Mouse (Mus musculus): ENCODE measurements at regions not wholly inside any gene's neighbourhood (a gene's known extent, or its start where the extent isn't known, plus 50 kb on each side); places are given as distances from the start of the nearest gene placed in this dataset.
"Not testable (repeated sequence)": the region's sequence is repeated elsewhere in the genome, so short reads cannot be mapped to it uniquely, and the experiment has no call there.

- WGBS (ENCODE audit: insufficient replicate concordance): 58% methylated on average over 4 of the region's 4 CpGs
- no peaks in the 10 kb centered on the region for H3K27me3 ChIP-seq
- no peak overlapping the region for H3K9ac ChIP-seq
- H3K4me1 ChIP-seq (replicated peaks): no peaks in the 10 kb centered on the region
- H3K4me3 ChIP-seq (replicated peaks): no peak overlapping the region
- H3K4me2 ChIP-seq: no peak overlapping the region
- H3K27ac ChIP-seq: no peak overlapping the region
- no peaks in the 10 kb centered on the region for H3K36me3 ChIP-seq
- no peak for ATAC-seq (ENCODE audit: low read depth)
- DNase-seq: no peak
- no peaks in the 10 kb centered on the region for H3K9me3 ChIP-seq (replicated peaks)
These were observed 158.3 kb upstream of the Ptprz1 start for GRCm38 (mm10) chr6:22716864-22717557.

GRCm38 (mm10) chr6:22716144-22716856 lies 159.0 kb upstream of the Ptprz1 start:
- H3K4me1 ChIP-seq (replicated peaks): no peaks in the 10 kb centered on the region
- no peak overlapping the region for H3K4me2 ChIP-seq
- ATAC-seq (ENCODE audit: low read depth): no peak
- DNase-seq: no peak
- H3K27ac ChIP-seq: no peak overlapping the region
- no peaks in the 10 kb centered on the region for H3K36me3 ChIP-seq
- no peak overlapping the region for H3K9ac ChIP-seq
- H3K4me3 ChIP-seq (replicated peaks): no peak overlapping the region
- 50% methylated on average over 7 of the region's 7 CpGs for WGBS (ENCODE audit: insufficient replicate concordance)
- no peaks in the 10 kb centered on the region for H3K27me3 ChIP-seq
- H3K9me3 ChIP-seq (replicated peaks): no peaks in the 10 kb centered on the region

GRCm38 (mm10) chr6:22698187-22698586 lies 177.1 kb upstream of the Ptprz1 start:
- Histone ChIP-seq H3K4me1 (replicated peaks) (no peaks in the 10 kb centered on the region), H3K9me3 (replicated peaks) (no peaks in the 10 kb centered on the region), H3K4me3 (replicated peaks) (no peak overlapping the region), H3K27ac (no peak overlapping the region), H3K36me3 (no peaks in the 10 kb centered on the region), H3K4me2 (no peak overlapping the region), H3K9ac (no peak overlapping the region), H3K27me3 (no peaks in the 10 kb centered on the region)
- DNase-seq (no peak), ATAC-seq (ENCODE audit: low read depth) (no peak)

GRCm38 (mm10) chr6:22688678-22689126 lies 186.6 kb upstream of the Ptprz1 start:
- Histone ChIP-seq H3K4me1 (replicated peaks) (no peaks in the 10 kb centered on the region), H3K4me2 (no peak overlapping the region), H3K27ac (no peak overlapping the region), H3K9me3 (replicated peaks) (no peaks in the 10 kb centered on the region; the same call in 1 of the 2 replicates), H3K27me3 (no peaks in the 10 kb centered on the region), H3K9ac (no peak overlapping the region), H3K4me3 (replicated peaks) (no peak overlapping the region), H3K36me3 (no peaks in the 10 kb centered on the region)
- DNase-seq (no peak), ATAC-seq (ENCODE audit: low read depth) (no peak)
- 61% methylated on average over 7 of the region's 7 CpGs for WGBS (ENCODE audit: insufficient replicate concordance)

GRCm38 (mm10) chr6:22674586-22674929 lies 200.7 kb upstream of the Ptprz1 start:
- DNase-seq (no peak), ATAC-seq (ENCODE audit: low read depth) (no peak)
- Histone ChIP-seq H3K9ac (no peak overlapping the region), H3K27me3 (no peaks in the 10 kb centered on the region), H3K27ac (no peak overlapping the region), H3K4me1 (replicated peaks) (no peaks in the 10 kb centered on the region), H3K36me3 (no peaks in the 10 kb centered on the region), H3K9me3 (replicated peaks) (no peaks in the 10 kb centered on the region), H3K4me3 (replicated peaks) (no peak overlapping the region), H3K4me2 (no peak overlapping the region)
- 58% methylated on average over 1 of the region's 1 CpGs for WGBS (ENCODE audit: insufficient replicate concordance)

- 58% methylated on average over 2 of the region's 2 CpGs for WGBS (ENCODE audit: insufficient replicate concordance)
- H3K4me3 ChIP-seq (replicated peaks): no peak overlapping the region
- DNase-seq: no peak
- no peak overlapping the region for H3K4me2 ChIP-seq
- no peaks in the 10 kb centered on the region for H3K4me1 ChIP-seq (replicated peaks)
- no peaks in the 10 kb centered on the region for H3K27me3 ChIP-seq
- no peak overlapping the region for H3K27ac ChIP-seq
- no peak for ATAC-seq (ENCODE audit: low read depth)
- no peaks in the 10 kb centered on the region for H3K36me3 ChIP-seq
- no peaks in the 10 kb centered on the region for H3K9me3 ChIP-seq (replicated peaks)
- no peak overlapping the region for H3K9ac ChIP-seq
These were observed 201.2 kb upstream of the Ptprz1 start for GRCm38 (mm10) chr6:22673919-22674585.

- Histone ChIP-seq H3K9me3 (replicated peaks) (no peaks in the 10 kb centered on the region), H3K4me2 (no peak overlapping the region), H3K36me3 (no peaks in the 10 kb centered on the region), H3K4me1 (replicated peaks) (no peaks in the 10 kb centered on the region), H3K4me3 (replicated peaks) (no peak overlapping the region), H3K9ac (no peak overlapping the region), H3K27me3 (no peaks in the 10 kb centered on the region), H3K27ac (no peak overlapping the region)
- WGBS (ENCODE audit: insufficient replicate concordance): 67% methylated on average over 1 of the region's 1 CpGs
- DNase-seq: no peak
- ATAC-seq (ENCODE audit: low read depth): no peak
These were observed 203.8 kb upstream of the Ptprz1 start for GRCm38 (mm10) chr6:22671524-22671923.

- no peaks in the 10 kb centered on the region for H3K27me3 ChIP-seq
- H3K27ac ChIP-seq: no peak overlapping the region
- H3K4me3 ChIP-seq (replicated peaks): no peak overlapping the region
- H3K9ac ChIP-seq: no peak overlapping the region
- WGBS (ENCODE audit: insufficient replicate concordance): 57% methylated on average over 7 of the region's 7 CpGs
- H3K9me3 ChIP-seq (replicated peaks): no peaks in the 10 kb centered on the region
- DNase-seq (no peak), ATAC-seq (ENCODE audit: low read depth) (no peak)
- no peaks in the 10 kb centered on the region for H3K4me1 ChIP-seq (replicated peaks)
- H3K36me3 ChIP-seq: no peaks in the 10 kb centered on the region
- H3K4me2 ChIP-seq: no peak overlapping the region
These were observed 206.9 kb upstream of the Ptprz1 start for GRCm38 (mm10) chr6:22668190-22668975.

GRCm38 (mm10) chr6:22657401-22657800 lies 217.9 kb upstream of the Ptprz1 start:
- H3K9ac ChIP-seq; H3K4me2 ChIP-seq; H3K36me3 ChIP-seq; H3K4me1 ChIP-seq (replicated peaks); H3K27ac ChIP-seq; ATAC-seq (ENCODE audit: low read depth); H3K4me3 ChIP-seq (replicated peaks); H3K27me3 ChIP-seq; DNase-seq; H3K9me3 ChIP-seq (replicated peaks): not testable (repeated sequence)
- 76% methylated on average over 15 of the region's 15 CpGs for WGBS (ENCODE audit: insufficient replicate concordance)

- no peak overlapping the region for H3K27ac ChIP-seq
- ATAC-seq (ENCODE audit: low read depth) (no peak), DNase-seq (no peak)
- H3K9ac ChIP-seq: no peak overlapping the region
- no peaks in the 10 kb centered on the region for H3K36me3 ChIP-seq
- H3K4me2 ChIP-seq: no peak overlapping the region
- H3K9me3 ChIP-seq (replicated peaks): no peaks in the 10 kb centered on the region
- no peaks in the 10 kb centered on the region for H3K4me1 ChIP-seq (replicated peaks)
- H3K4me3 ChIP-seq (replicated peaks): no peak overlapping the region
- H3K27me3 ChIP-seq: no peaks in the 10 kb centered on the region
These were observed 235.2 kb upstream of the Ptprz1 start for GRCm38 (mm10) chr6:22640100-22640499.

GRCm38 (mm10) chr6:22635141-22635540 lies 240.2 kb upstream of the Ptprz1 start:
- DNase-seq (no peak), ATAC-seq (ENCODE audit: low read depth) (no peak)
- no peaks in the 10 kb centered on the region for H3K4me1 ChIP-seq (replicated peaks)
- no peak overlapping the region for H3K4me2 ChIP-seq
- WGBS (ENCODE audit: insufficient replicate concordance): 72% methylated on average over 3 of the region's 3 CpGs
- H3K4me3 ChIP-seq (replicated peaks): no peak overlapping the region
- no peaks in the 10 kb centered on the region for H3K9me3 ChIP-seq (replicated peaks)
- H3K27ac ChIP-seq: no peak overlapping the region
- no peak overlapping the region for H3K9ac ChIP-seq
- no peaks in the 10 kb centered on the region for H3K27me3 ChIP-seq
- no peaks in the 10 kb centered on the region for H3K36me3 ChIP-seq
